Mouse (Mus musculus): ENCODE measurements around the gene Elp6. TPM values are rescaled to one million over a fixed set of nuclear protein-coding genes. Genes with fewer than 3 reads are reported as not detected.

The Elp6 gene
- polyA plus RNA-seq, 1 experiment from 2014 or later, result 22.9 TPM

Small RNA genes within 50 kb of the gene (microRNA-seq; reads per million reads assigned to microRNA genes)
- gene Mir6236, result 85.9 reads per million, percentile 48 among the genes with 10 or more reads in this experiment

Other genes with a start within 250 kb of the Elp6 start
- gene Smarcc1, start 187.5 kb upstream of the Elp6 start, polyA plus RNA-seq (2015; fragmentation: Nextera tagmentation; extraction: Ambion mirVana), result 97.6 and 115 TPM in 2 replicates
- gene Dhx30, start 187.3 kb upstream of the Elp6 start, polyA plus RNA-seq (2015; fragmentation: Nextera tagmentation; extraction: Ambion mirVana), result 113 and 117 TPM in 2 replicates
- gene Cspg5, start 61.4 kb upstream of the Elp6 start, polyA plus RNA-seq (2015; fragmentation: Nextera tagmentation; extraction: Ambion mirVana), result 4.0 and 8.9 TPM in 2 replicates
- gene Scap, start 28.1 kb downstream of the Elp6 start, polyA plus RNA-seq (2015; fragmentation: Nextera tagmentation; extraction: Ambion mirVana), result 35.0 and 38.8 TPM in 2 replicates
- 16.5 and 17.1 TPM in 2 replicates for gene Ptpn23, start 103.0 kb downstream of the Elp6 start, polyA plus RNA-seq (2015; fragmentation: Nextera tagmentation; extraction: Ambion mirVana)
- 4.2 and 9.6 TPM in 2 replicates for gene Ngp, start 114.6 kb downstream of the Elp6 start, polyA plus RNA-seq (2015; fragmentation: Nextera tagmentation; extraction: Ambion mirVana)
- 10.5 and 11.3 TPM in 2 replicates for gene Klhl18, start 171.5 kb downstream of the Elp6 start, polyA plus RNA-seq (2015; fragmentation: Nextera tagmentation; extraction: Ambion mirVana)
- 0.95 and 1.3 TPM in 2 replicates for gene Kif9, start 171.8 kb downstream of the Elp6 start, polyA plus RNA-seq (2015; fragmentation: Nextera tagmentation; extraction: Ambion mirVana)
- 31.9 and 34.0 TPM in 2 replicates for gene Setd2, start 227.4 kb downstream of the Elp6 start, polyA plus RNA-seq (2015; fragmentation: Nextera tagmentation; extraction: Ambion mirVana)

Measured in limb, embryonic 15.5 days (tissue).